Mouse (Mus musculus) forebrain, embryonic 14.5 days (tissue): Measurements from ENCODE around the gene Scamp4. TPM values are rescaled to one million over a fixed set of nuclear protein-coding genes. Genes with fewer than 3 reads are reported as not detected.

Experiments used
- ATAC-seq: fragments of 200-750 bp; cut with Nextera tagmentation; 2 replicates; pipeline ENCODE4 v1.8.0; 2017; ENCODE audit warnings: mild to moderate bottlenecking, moderate library complexity
- DNase-seq: peaks from one replicate; pipeline ENCODE4 v3.0.0-alpha.2; 2015; ENCODE audit warnings: low spot score
- H3K27ac ChIP-seq: fragments of 300-500 bp; sonication (generic); 2 replicates; pipeline ENCODE4 v1.5.1; 2014; ENCODE audit warnings: low read depth, mild to moderate bottlenecking, control low read depth, low read length, moderate library complexity
- H3K27me3 ChIP-seq: fragments of 300-500 bp; sonication (generic); replicated peaks from 2 replicates; pipeline ENCODE4 v1.6.1; 2014; ENCODE audit warnings: low read length, control low read depth, mixed read lengths; ENCODE audit not compliant: control insufficient read depth, insufficient read depth
- H3K36me3 ChIP-seq: fragments of 300-500 bp; sonication (generic); 2 replicates; pipeline ENCODE4 v1.6.1; 2014; ENCODE audit warnings: low read length, control low read depth; ENCODE audit not compliant: control insufficient read depth, insufficient read depth
- H3K4me1 ChIP-seq: fragments of 300-500 bp; sonication (generic); 2 replicates; pipeline ENCODE4 v1.6.1; 2014; ENCODE audit warnings: antibody characterized with exemption, low read length, control low read depth; ENCODE audit not compliant: control insufficient read depth, insufficient read depth
- H3K4me2 ChIP-seq: fragments of 300-500 bp; sonication (generic); 2 replicates; pipeline ENCODE4 v1.6.1; 2014; ENCODE audit warnings: mild to moderate bottlenecking, control low read depth, low read length
- H3K4me3 ChIP-seq: fragments of 300-500 bp; sonication (generic); 2 replicates; pipeline ENCODE4 v1.5.1; 2014; ENCODE audit warnings: low read depth, low read length, control low read depth
- H3K9ac ChIP-seq: fragments of 300-500 bp; sonication (generic); 2 replicates; pipeline ENCODE4 v1.6.1; 2014; ENCODE audit warnings: mild to moderate bottlenecking, low read length, control low read depth, moderate library complexity
- H3K9me3 ChIP-seq: fragments of 300-500 bp; sonication (generic); replicated peaks from 2 replicates; pipeline ENCODE4 v1.6.1; 2016; ENCODE audit warnings: low read length, control low read depth, mixed read lengths; ENCODE audit not compliant: control insufficient read depth
- WGBS: fragments of 180-500 bp; shearing (Covaris S2); extraction: QIAGEN DNeasy Blood & Tissue Kit; methylation state at CpG from one replicate; pipeline ENCODE4 v1.1.7; 2014; 5-methylcytosine and 5-hydroxymethylcytosine counted together
- polyA plus RNA-seq: library from polyadenylated mRNA; unstranded; fragments of >200 nt; fragmentation: Nextera tagmentation; extraction: Ambion mirVana; gene quantifications from 2 replicates; pipeline ENCODE4 v1.2.1, GENCODE M21; 2014

Gene Scamp4
- polyA plus RNA-seq, result 57.7 and 61.9 TPM in 2 replicates

DNA sequence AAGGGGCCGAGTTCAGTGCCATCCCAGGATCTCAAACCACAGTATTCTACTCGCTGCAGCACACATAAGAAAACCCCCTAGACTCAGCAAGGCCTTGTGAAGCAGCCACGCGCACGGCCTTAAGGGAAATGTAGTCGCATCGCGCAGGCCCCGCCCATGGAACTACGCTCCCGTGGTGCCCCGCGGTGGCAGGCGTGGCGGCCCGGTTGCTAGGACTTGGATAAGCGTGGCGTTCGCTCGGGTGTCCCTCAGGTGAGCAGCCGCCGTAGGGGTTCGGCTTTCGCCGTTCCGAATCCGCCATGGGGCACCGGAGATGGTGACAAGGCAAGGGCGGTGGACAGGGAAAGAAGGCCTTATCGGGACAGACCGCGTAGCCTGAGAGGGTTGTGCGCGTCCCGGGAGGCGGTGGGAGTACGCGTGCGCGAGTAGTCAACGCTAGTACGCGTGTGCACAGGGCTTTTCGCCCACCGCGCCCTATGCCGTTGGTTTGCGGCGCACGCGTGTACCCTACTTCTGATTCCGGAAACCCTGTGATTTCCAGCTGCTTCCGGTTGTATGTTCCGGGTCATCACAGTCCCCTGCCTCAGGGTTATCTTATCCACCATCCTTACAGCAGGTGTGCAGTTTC, at the start of gene Scamp4, which contains the start of gene Adat3:
Scamp4 (plus strand) TSS at position 175 of the 628 bp plus-strand sequence.
Adat3 (plus strand) TSS at position 183 of the 628 bp plus-strand sequence.
- peak; percentile 98 for DNase-seq
- Histone ChIP-seq H3K4me3 (peak within 1 kb of the TSS; percentile 59), H3K36me3 (peaks cover 17% of the 10 kb centered on the region), H3K4me2 (peak within 1 kb of the TSS; percentile 89), H3K4me1 (peaks cover 14% of the 10 kb centered on the region), H3K27ac (peak within 1 kb of the TSS; percentile 73), H3K27me3 (no peaks in the 10 kb centered on the region), H3K9ac (peak within 1 kb of the TSS; percentile 69), H3K9me3 (no peaks in the 10 kb centered on the region)
- peak; percentile 98 for ATAC-seq
- under 1% methylated on average over 54 of the region's 54 CpGs for WGBS

DNA sequence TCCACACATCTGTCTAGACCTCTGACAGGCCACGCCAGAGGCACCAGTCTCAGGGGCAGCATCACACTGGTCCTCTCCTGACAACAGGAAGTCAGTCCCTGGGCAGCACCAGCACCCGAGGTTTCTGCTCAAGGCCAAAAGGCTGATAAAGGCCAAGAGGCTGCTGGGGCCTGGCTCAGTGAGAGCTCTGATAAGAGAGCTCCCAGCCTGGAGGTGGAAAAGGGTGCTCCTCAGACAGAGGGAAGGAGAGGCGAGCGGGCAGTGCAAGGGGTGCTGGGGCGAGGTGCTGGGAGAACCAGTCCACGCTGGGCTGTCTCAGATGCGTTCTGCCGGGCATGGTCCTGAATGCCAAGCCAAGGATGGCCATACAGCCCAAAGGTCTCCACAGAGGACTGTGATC, 49.1 kb upstream of the Scamp4 start:
- Histone ChIP-seq H3K4me1 (no peaks in the 10 kb centered on the region), H3K9ac (no peak overlapping the region), H3K4me3 (no peak overlapping the region), H3K9me3 (no peaks in the 10 kb centered on the region), H3K27me3 (no peaks in the 10 kb centered on the region), H3K27ac (no peak overlapping the region), H3K4me2 (no peak overlapping the region), H3K36me3 (peaks cover 18% of the 10 kb centered on the region)
- ATAC-seq, result no peak
- no peak for DNase-seq
- 87% methylated on average over 8 of the region's 8 CpGs for WGBS

DNA sequence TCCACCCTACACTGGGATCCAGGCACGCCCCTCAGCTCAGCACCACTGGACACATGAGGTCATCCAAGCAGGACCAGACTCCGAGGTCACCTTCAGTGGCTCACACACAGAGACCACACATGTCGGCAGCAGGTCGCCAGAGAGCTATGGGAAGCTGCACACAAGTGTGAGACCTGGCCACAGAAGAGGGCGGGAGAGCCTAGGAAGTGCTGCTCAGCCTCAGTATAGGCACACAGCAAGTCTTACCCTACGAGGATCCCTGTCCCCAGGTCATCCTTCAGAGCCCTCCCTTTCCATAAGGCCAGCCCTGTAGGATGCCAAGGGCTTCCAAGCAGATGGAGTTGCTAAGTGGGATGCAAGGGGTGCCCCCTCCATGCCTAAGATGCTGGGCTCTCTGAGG, 48.7 kb upstream of the Scamp4 start:
- no peak overlapping the region for H3K4me2 ChIP-seq
- DNase-seq (no peak), ATAC-seq (no peak)
- no peaks in the 10 kb centered on the region for H3K9me3 ChIP-seq
- no peaks in the 10 kb centered on the region for H3K4me1 ChIP-seq
- peaks cover 15% of the 10 kb centered on the region for H3K36me3 ChIP-seq
- H3K27ac ChIP-seq, result no peak overlapping the region
- H3K9ac ChIP-seq, result no peak overlapping the region
- no peaks in the 10 kb centered on the region for H3K27me3 ChIP-seq
- WGBS, result 90% methylated on average over 6 of the region's 6 CpGs
- no peak overlapping the region for H3K4me3 ChIP-seq

DNA sequence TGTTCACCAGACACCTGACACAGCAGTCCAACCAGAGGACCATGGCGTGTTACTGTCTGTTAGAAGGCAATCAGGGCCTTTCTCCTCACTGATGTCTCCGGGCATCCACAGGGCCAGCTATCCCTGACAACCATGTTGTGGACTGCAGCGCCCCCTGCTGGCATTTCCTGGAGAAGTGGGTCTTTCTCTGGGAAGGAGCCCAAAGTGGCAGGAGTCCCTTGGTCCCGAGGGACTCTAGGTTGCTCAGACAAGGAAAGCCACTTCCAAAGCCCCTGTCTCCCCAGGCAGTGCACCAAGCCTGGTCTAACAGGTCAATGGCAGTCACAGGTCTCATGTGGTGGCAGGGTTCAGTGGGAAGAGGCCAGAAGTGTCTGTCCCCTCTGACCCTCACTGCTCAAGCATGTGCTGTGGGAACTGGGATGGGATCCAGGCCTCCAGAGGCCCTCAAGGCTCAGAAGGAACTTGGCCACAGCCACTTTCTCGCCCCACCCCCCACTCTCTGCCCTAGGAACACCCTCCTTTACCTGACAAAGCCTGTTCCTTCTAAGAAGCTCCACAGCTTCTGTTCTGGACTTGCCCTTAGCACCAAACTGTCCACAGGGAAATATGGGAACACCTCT, 45.2 kb upstream of the Scamp4 start:
- Histone ChIP-seq H3K4me2 (no peak overlapping the region), H3K27ac (no peak overlapping the region), H3K9ac (no peak overlapping the region), H3K4me1 (peaks cover 13% of the 10 kb centered on the region), H3K9me3 (no peaks in the 10 kb centered on the region), H3K27me3 (no peaks in the 10 kb centered on the region), H3K4me3 (no peak overlapping the region), H3K36me3 (no peaks in the 10 kb centered on the region)
- WGBS, result 26% methylated on average over 5 of the region's 5 CpGs
- no peak for ATAC-seq
- peak; percentile 71 for DNase-seq

DNA sequence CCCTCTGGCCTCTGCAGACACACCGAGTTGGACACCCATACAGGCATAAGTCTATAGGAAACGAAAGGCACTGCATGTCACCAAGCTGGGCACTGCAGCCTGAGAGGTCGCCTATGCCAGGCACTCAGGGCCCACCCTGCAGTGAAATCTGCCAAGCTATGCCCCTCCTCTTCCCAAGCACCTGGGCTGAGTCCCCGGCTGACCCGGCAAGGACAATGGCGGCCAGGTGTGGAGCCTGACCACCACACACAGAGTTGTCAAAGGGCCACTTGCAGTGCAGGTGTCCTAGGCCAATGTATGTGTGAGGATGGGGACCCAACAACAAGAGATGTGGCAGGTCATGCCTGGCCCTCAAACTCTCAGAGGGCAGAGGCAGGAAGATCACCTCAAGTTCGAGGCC, 43.2 kb upstream of the Scamp4 start:
- DNase-seq (no peak), ATAC-seq (no peak)
- H3K36me3 ChIP-seq, result no peaks in the 10 kb centered on the region
- H3K27me3 ChIP-seq, result no peaks in the 10 kb centered on the region
- H3K27ac ChIP-seq, result no peak overlapping the region
- H3K9ac ChIP-seq, result no peak overlapping the region
- H3K4me2 ChIP-seq, result no peak overlapping the region
- H3K9me3 ChIP-seq, result no peaks in the 10 kb centered on the region
- 91% methylated on average over 7 of the region's 7 CpGs for WGBS
- H3K4me3 ChIP-seq, result no peak overlapping the region
- H3K4me1 ChIP-seq, result peaks cover 14% of the 10 kb centered on the region

DNA sequence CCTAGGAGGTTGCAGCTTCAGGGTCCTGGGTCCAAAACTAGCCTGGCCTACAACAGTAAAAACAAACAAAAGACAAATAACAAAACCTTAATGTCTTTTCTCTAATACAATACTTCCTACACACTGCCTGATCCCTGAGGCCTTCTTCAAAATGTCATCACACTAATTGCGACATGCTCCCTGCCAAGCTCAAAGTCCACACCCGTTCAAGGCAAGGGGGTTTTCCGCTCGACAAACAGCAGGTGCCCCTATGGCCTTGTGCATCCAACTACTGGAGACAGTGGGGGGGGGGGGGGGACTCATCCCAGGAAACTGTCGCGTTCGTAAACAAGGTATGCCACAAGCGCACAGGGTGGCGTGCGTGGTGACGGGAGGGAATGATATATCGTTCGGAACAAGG, 42.1 kb upstream of the Scamp4 start:
- Histone ChIP-seq H3K9me3 (no peaks in the 10 kb centered on the region), H3K36me3 (no peaks in the 10 kb centered on the region; the same call in 1 of the 2 replicates), H3K27ac (no peak overlapping the region), H3K27me3 (no peaks in the 10 kb centered on the region), H3K4me1 (peaks cover 14% of the 10 kb centered on the region), H3K9ac (peak overlapping the region; percentile 95), H3K4me2 (peak overlapping the region; percentile 94), H3K4me3 (peak overlapping the region; percentile 98)
- DNase-seq, result no peak
- no peak for ATAC-seq
- 2% methylated on average over 13 of the region's 13 CpGs for WGBS

DNA sequence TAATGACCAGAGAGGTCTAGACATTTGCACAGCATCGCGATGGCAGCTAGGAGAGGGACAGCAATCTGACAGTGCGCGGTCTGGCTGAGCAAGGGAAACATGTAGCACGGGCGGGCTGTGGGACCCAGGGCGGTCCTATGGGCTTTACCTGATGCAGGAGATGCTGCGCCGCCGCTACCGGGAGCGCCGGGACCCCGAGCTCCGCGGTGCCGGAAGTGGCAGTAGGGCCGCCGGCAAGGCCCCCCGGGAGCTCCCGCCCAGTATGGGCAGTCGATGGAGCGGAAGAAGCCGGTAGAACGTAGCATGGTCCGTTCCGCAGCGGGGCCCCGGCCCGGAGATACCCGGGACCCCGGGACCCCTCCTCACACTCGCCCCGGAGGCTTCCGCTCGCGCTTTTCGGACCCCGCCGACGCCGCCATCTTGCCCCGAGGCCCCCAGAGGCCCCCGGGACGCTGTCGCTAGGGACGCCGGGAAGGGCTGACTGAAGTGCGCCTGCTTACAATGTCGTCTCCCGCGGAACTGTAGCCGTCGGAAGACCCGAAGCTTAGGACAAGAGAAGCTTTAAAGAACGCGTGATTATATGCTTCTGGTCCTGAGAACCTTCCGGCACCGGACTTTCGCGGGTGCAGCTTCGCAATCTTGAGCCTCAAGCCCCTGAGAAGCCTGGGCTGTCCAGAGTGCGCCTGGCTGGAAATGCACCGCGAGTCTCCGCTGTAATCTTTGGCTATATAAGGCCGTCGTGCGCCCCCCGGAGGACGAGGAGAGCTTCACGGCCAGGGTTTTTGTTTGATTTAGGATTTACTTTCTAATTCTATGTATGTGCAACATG, 41.3 kb upstream of the Scamp4 start, which contains the start of gene Rexo1:
Rexo1 (minus strand) TSS at position 445 of the 829 bp plus-strand sequence.
- WGBS, result under 1% methylated on average over 71 of the region's 72 CpGs
- peak within 1 kb of the TSS; percentile 94 for H3K4me2 ChIP-seq
- H3K9me3 ChIP-seq, result no peaks in the 10 kb centered on the region
- H3K27me3 ChIP-seq, result no peaks in the 10 kb centered on the region
- peaks cover 14% of the 10 kb centered on the region for H3K4me1 ChIP-seq
- H3K9ac ChIP-seq, result peak within 1 kb of the TSS; percentile 95
- peak within 1 kb of the TSS; percentile 92 for H3K27ac ChIP-seq
- H3K4me3 ChIP-seq, result peak within 1 kb of the TSS; percentile 98
- peak; percentile 88 for ATAC-seq
- no peaks in the 10 kb centered on the region; the same call in 1 of the 2 replicates for H3K36me3 ChIP-seq
- DNase-seq, result peak; percentile 97

DNA sequence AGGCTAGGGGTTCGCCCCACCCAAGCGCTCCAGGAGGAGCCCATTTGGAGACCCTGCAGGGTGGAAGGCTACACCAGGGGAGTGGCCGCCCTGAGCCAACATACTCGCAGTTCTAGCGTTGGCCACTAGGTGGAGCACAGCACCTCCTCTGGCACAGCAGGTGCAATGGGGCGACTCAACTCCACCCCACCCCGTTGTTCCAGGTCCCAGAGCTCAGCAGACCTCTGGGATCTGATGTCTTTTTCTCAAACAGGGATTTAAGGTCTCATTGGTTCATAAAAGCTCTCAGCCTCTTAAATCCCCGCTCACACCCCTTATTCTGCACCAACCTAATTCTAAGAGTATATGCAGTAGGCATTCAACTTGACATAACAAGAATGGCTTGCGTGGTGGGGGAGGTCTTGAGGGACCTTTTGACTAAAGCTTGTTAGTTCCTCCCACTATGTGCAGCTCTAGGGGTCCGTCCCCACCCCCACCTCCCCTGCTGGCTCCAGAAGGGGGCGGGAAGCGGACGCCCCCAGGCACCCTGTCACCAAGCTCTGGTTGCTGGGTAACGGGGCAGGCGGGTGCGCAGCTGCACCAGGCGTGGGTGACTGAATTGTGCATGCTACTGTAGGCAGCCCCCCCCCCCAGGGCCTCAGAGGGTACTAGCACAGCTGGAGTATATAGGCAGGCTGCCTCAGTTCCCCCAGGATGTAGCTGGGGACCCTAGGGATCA, 36.1 kb upstream of the Scamp4 start:
- Histone ChIP-seq H3K27ac (peak overlapping the region; percentile 71), H3K4me3 (0 out of 2 replicates have a peak overlapping the region, but pooled peaks have one; percentile 1), H3K36me3 (peaks cover 9% of the 10 kb centered on the region; the same call in 1 of the 2 replicates), H3K27me3 (no peaks in the 10 kb centered on the region), H3K9me3 (no peaks in the 10 kb centered on the region), H3K4me1 (peaks cover 18% of the 10 kb centered on the region), H3K9ac (0 out of 2 replicates have a peak overlapping the region, but pooled peaks have one; percentile 10), H3K4me2 (peak overlapping the region; percentile 30)
- DNase-seq (peak; percentile 89), ATAC-seq (peak; percentile 75)
- 12% methylated on average over 17 of the region's 17 CpGs for WGBS
